Mouse (Mus musculus): ENCODE results near the gene Mrps11. TPM values are rescaled to one million over a fixed set of nuclear protein-coding genes. Genes with fewer than 3 reads are reported as not detected.

Gene Mrps11
- total RNA-seq (2021) = 10 to 100 TPM; 45.1 to 49.4 TPM

GRCm38 (mm10) chr7:78782639-78783581 is at the start of gene Mrps11, which contains the start of gene Mrpl46:
Mrps11 (plus strand) TSS chr7:78783119.
Mrpl46 (minus strand) TSS chr7:78783531.
- peak; percentile 89 to 91 for DNase-seq
- intact Hi-C loops (cut with DNase I) = no loop called here

- intact Hi-C loops (cut with DNase I) = no loop called here
- no peak for DNase-seq
Measured at GRCm38 (mm10) chr7:78737196-78737595, 45.7 kb upstream of the Mrps11 start.

GRCm38 (mm10) chr7:78737614-78738210 is 45.2 kb upstream of the Mrps11 start, which contains the start of gene Ntrk3:
Ntrk3 (minus strand) TSS chr7:78738012.
- intact Hi-C loops (cut with DNase I) = no loop called here
- DNase-seq = no peak

DNA sequence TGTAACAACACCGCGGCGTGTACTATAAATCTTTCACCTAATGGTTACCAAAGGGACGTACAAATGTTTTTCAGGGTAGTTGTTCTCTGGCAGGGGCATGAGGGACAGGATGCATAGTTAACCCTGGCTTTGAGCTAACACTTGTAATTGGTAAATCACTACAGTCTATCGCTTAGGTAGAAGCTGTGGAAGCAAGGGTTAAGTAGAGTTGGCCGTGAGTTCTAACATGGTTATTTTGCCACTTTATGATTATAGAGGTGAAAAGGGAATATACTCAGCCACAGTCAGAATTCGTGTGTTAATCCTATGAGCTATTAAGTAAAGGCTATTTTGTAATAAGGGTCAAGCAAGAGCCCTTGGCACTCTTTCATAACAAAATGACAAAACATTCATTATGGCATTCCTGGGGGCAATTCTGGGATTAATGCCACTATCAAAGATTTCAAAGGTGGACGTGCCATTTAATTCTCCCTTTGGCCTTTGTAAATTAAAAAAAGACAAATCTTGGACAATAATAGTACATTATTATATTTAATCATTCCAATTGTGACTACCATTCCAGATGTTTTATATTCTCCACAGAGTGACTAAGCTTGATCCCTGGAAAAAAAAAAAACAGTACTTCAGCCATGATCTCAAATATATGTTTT is 43.4 kb upstream of the Mrps11 start:
- intact Hi-C loops (cut with DNase I) = no loop called here
- DNase-seq = no peak

- intact Hi-C loops (cut with DNase I) = no loop called here
- DNase-seq = no peak
Measured at GRCm38 (mm10) chr7:78743731-78744385, 39.1 kb upstream of the Mrps11 start.

DNA sequence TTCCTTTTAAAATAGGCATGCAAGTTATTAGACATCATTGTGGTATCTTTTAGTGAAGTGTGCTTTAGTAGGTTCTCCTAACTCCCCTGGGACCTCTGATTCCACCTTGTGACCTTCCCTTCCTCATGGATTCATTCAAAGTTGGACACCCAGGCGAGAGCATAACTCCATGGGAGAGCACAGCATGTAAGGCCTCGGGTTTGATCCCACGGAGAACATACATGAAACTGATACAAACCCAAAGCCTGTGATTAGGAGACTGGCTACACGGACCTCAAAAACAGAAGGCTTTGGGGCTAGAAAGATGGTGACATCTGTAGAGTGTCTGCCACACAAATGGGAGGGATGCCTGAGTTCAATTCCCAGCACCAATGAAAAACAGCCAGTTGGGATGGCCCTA is 30.0 kb upstream of the Mrps11 start:
- intact Hi-C loops (cut with DNase I) = no loop called here
- no peak for DNase-seq

DNA sequence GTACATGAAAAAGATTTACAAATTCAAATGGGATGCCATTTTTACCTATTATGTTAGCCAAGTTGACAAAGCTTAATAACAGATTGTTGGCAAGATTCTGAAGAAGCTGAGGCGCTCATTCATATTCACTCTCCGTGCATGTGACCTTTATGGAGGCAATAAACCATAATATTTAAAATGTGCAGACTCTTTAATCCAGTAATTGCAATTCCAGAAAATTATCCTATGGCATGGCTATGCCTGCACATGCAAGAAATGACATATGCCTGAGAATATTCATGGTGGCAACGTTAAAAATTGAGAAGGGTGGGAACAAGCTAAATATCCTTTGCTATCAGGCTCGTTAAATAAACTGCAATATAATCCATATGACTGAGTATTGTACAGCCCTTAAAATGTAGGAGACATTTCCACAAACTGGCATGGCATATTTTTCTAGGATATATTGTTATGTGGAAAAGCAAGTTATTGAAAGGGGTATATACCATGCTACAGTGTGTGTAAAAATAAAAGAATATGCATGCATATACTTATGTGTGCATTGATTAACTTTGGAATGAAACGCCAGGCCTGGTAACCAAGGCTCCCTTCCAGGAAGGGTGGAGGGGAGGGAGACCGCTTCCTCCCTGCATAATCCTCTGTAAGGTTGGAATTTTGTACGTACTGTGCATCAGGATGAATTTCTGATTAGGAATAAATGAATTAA is 29.0 kb upstream of the Mrps11 start:
- intact Hi-C loops (cut with DNase I) = no loop called here
- DNase-seq = no peak

GRCm38 (mm10) chr7:78754458-78755000 is 28.4 kb upstream of the Mrps11 start:
- no peak for DNase-seq
- intact Hi-C loops (cut with DNase I) = no loop called here

DNA sequence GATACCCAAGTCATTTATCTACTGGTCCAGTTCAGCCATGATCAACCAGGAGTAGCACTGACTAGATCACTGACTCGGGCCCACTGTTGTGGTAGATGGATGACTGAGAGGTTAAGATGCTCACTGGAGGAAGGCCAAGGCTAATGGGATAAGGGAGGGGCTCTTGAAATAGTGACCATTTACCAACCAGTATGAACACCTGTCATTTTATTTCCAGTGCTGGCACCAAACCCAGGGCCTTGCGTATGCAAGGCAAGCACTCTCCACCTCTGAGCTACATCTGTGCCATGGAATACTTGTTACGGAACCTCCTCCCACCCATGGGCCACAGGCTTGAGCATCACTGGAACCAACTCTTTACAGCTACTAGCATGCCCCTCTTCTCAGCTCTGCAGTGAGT is 19.1 kb upstream of the Mrps11 start:
- DNase-seq = no peak
- intact Hi-C loops (cut with DNase I) = no loop called here

DNA sequence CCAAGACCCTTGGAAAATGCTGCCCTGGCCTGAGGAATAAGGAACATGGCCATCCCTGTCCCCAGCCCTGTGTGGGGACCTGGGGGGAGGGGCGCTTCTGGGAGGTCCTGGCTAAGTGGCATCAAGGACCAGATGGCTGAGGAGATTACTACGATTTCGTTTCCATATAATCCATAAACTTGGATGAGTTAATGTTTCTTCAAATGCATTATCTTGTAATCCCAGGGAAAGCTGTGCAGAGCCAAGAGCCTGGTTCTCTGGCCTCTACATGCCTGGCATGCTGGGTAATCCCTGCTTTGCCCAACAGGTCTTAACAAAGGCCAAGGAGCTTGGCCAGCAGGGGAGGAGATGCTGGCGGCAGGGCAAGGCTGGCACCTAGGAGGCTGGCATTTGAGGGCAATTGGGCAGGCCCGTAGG is 17.7 kb upstream of the Mrps11 start:
- intact Hi-C loops (cut with DNase I) = loop anchor here (5.0 kb wide), 1 partner anchor 168 kb away; no protein-coding TSS in a partner anchor
- DNase-seq = no peak

- intact Hi-C loops (cut with DNase I) = loop anchor here (5.0 kb wide), 1 partner anchor 169 kb away; no protein-coding TSS in a partner anchor
- DNase-seq = peak; percentile 71 to 84
Measured at GRCm38 (mm10) chr7:78766019-78766683, 16.8 kb upstream of the Mrps11 start.

GRCm38 (mm10) chr7:78767929-78768531 is 14.9 kb upstream of the Mrps11 start:
- DNase-seq = no peak
- intact Hi-C loops (cut with DNase I) = loop anchor here (5.0 kb wide), 1 partner anchor 171 kb away; no protein-coding TSS in a partner anchor

- intact Hi-C loops (cut with DNase I) = loop anchor here (5.0 kb wide), 1 partner anchor 172 kb away; no protein-coding TSS in a partner anchor
- DNase-seq = no peak
Measured at GRCm38 (mm10) chr7:78769075-78769652, 13.8 kb upstream of the Mrps11 start.

DNA sequence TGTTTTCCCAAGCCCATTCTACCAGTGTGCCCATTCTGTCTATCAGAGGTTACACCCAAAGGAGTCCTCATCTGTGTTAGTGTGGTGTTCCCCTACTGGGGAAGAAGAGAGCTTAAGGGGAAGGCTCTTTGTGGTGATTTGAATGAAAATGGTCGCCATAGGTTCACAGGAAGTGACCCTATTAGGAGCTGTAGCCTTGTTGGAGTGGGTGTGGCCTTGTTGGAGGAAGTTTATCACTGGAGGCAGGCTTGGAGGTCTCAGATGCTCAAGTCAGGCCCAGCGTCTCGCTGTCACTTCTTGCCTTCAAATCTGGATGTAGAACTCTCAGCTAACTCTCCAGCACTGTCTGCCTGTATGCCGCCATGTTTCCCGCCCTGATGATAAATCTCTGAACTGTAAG is 12.0 kb upstream of the Mrps11 start:
- no peak for DNase-seq

DNA sequence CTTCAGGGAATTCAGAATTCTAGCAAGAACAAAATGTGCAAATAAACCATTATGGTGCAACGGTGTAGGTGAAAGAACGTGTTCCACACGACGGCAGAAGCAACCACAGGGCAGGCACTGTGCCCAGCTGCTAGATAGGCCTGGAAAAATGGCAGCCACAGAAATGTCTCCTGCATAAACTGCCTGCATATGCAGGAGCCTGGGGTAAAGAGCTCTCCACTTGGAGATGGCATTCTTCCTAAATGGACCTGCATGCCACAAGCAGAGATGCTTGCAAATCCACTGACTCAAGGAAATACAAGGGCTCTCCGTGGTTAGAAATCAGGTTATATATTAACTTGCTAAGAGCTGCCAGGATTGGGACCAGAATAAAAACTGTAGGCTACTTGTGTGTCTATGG is 4.2 kb upstream of the Mrps11 start:
- intact Hi-C loops (cut with DNase I) = no loop called here
- no peak for DNase-seq

More for the DNA sequence above, 12.0 kb upstream of the Mrps11 start:
- intact Hi-C loops (cut with DNase I) = no loop called here

DNA sequence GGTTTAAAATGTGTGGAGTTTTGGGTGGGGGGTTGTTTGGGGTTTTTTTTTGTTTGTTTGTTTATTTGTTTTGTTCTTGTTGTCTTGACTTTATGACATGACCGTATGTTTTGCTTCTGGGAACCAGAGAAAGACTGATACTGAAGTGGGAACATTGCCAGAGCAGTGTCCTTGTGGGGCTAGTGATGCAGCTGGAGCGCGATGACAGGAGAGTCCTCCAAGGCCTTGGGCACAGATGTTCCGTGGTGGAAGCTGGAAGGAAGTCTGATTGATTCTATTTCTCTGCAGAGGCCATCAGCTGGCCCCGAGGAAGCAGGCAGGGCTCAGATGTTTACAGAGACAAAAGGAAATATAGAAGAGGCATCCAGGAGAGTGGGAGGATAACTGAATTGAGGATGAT is 3.0 kb downstream of the Mrps11 start:
- intact Hi-C loops (cut with DNase I) = no loop called here
- no peak for DNase-seq

DNA sequence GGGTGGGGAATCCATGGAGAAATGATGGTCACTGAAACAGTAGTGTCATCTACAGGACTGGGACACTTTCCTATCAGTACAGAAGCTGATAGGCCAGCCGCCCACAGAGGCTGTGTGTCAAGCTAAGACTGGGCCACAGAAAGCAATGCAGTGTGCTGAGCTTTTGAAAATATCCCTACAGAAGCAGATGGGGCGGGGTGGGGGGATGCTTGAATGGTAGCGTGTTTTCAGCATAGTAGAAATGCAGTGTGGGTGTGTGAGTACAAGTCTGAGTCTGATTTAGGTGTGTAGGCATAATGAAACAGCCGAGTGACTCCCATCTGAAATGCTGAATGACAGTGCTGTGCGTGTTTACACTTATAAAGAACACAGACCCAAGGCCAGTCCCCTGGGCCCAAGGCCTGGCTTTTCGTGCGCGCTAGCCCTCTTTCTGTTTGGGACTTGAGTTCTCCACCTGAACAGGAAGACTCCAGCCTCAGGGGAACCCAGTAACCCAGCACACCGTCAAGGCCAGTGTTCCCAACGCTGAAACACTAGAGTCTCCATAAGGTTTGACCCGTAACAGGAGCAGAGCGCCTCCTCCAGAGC is 5.0 kb downstream of the Mrps11 start:
- intact Hi-C loops (cut with DNase I) = no loop called here
- DNase-seq = no peak
